In the genomic region with DNA sequence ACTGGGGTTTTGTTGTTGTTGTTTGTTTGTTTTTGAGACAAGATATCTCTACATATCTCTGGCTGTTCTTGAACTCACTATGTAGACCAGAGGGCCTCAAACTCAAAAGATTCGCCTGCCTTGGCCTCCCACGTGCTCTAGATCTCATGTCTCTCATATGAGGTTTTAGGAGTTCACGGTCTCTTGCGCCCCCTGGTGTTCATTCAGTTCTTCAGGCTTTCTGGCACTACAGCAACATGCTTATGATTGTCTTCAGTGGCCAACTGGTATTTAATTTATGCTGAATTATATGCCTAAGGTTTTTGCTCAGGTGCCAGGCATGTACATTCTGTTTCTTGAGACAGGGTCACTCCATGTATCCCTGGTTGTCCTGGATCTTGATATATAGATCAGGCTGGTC, we compare ENCODE assay signal across 8 mouse cellular contexts. TPM values are rescaled to one million over a fixed set of nuclear protein-coding genes. Genes with fewer than 3 reads are reported as not detected.
DNase-seq lines count a peak whose midpoint lies in the region; ATAC-seq and TF ChIP-seq lines count a peak whose summit lies in the region.
"Had no signal": no experiment of that assay in that cellular context is flagged by ENCODE, and none has a peak within 500 bp of the region (broad histone marks: within the 10 kb centered on the region; RNA-seq: fewer than 3 reads in every experiment).

No protein-coding gene starts in this region.

- TF ChIP-seq CTCF in spleen, adult 2 months (IDR thresholded peaks at IDR 0.05; ENCODE audit: extremely low read depth, insufficient read depth, insufficient read length, insufficient replicate concordance), result peak; percentile 80; the same call in 1 of the 2 replicates

- no peak for TF ChIP-seq POLR2A in spleen, adult 2 months (IDR thresholded peaks at IDR 0.05; ENCODE audit: low read depth, low read length)

- H3K36me3 ChIP-seq in midbrain, embryonic 13.5 days, result peaks cover 30% of the 10 kb centered on the region
- H3K36me3 ChIP-seq in spleen, adult 2 months (ENCODE audit: control insufficient read depth, insufficient read depth, low read length), result peaks cover 5% of the 10 kb centered on the region

- peak; percentile 29 for ATAC-seq in midbrain, embryonic 13.5 days

- H3K27me3 ChIP-seq in midbrain, embryonic 13.5 days, result no peaks in the 10 kb centered on the region
- no peaks in the 10 kb centered on the region for H3K27me3 ChIP-seq in spleen, adult 2 months (ENCODE audit: control insufficient read depth, insufficient read depth, low read length)
- H3K27me3 ChIP-seq: neural tube, embryonic 13.5 days had no signal

- DNase-seq in WW6 (ENCODE audit: low read depth, low spot score), result peak; percentile 38
- DNase-seq in cerebellum, adult 9-10 months, result peak; percentile 88
- peak; percentile 77 to 95 for DNase-seq in frontal cortex, adult 2 months (ENCODE audit: extremely low spot score in 1 of 2, low spot score in 1 of 2)
- DNase-seq in induced T-regulatory cell, adult 2 months (ENCODE audit: low read depth), result peak; percentile 93
- DNase-seq in left cerebral cortex, postnatal 10 days (ENCODE audit: extremely low spot score in 1 of 2, low spot score in 2 of 2), result peak; percentile 85
- peak; percentile 72 to 81 for DNase-seq in spleen, adult 2 months (ENCODE audit: low read depth in 1 of 2, low spot score in 2 of 2)

- 4% methylated on average over 4 of the region's 4 CpGs for WGBS in midbrain, embryonic 13.5 days
- WGBS in spleen, adult 2 months, result 2% methylated on average over 4 of the region's 4 CpGs

- intact Hi-C loops in left cerebral cortex, postnatal 10 days (cut with DNase I), result loop anchor here (1.0 to 5.0 kb wide), 2 partner anchors 35 to 162 kb away; no protein-coding TSS in a partner anchor

- H3K4me2 ChIP-seq in midbrain, embryonic 13.5 days (replicated peaks), result no peak overlapping the region
- H3K4me2 ChIP-seq: neural tube, embryonic 13.5 days had no signal

- H3K4me1 ChIP-seq in midbrain, embryonic 13.5 days (replicated peaks), result peaks cover 20% of the 10 kb centered on the region
- H3K4me1 ChIP-seq in spleen, adult 2 months (ENCODE audit: control insufficient read depth, insufficient read depth, insufficient read length), result no peaks in the 10 kb centered on the region

- H3K4me3 ChIP-seq in midbrain, embryonic 13.5 days (replicated peaks), result no peak overlapping the region
- no peak overlapping the region for H3K4me3 ChIP-seq in spleen, adult 2 months (ENCODE audit: extremely low read depth, insufficient read depth, insufficient read length)
- H3K4me3 ChIP-seq: neural tube, embryonic 13.5 days had no signal

- no peak overlapping the region for H3K27ac ChIP-seq in midbrain, embryonic 13.5 days
- H3K27ac ChIP-seq in spleen, adult 2 months (ENCODE audit: insufficient read depth, low read length), result no peak overlapping the region
- H3K27ac ChIP-seq: neural tube, embryonic 13.5 days had no signal

- H3K9me3 ChIP-seq in midbrain, embryonic 13.5 days, result no peaks in the 10 kb centered on the region
- H3K9me3 ChIP-seq: neural tube, embryonic 13.5 days had no signal

- no peak overlapping the region for H3K9ac ChIP-seq in midbrain, embryonic 13.5 days (replicated peaks)
- H3K9ac ChIP-seq: neural tube, embryonic 13.5 days had no signal

RNA-seq across cellular contexts. Expression of gene Zfp691, which starts 6.3 kb away (rescaled TPM):
- polyA plus RNA-seq in frontal cortex, adult 2 months (2012; rRNA removed), result 7.1 and 8.0 TPM in 2 replicates
- 1 to 10 TPM; 5.5 to 5.8 TPM for total RNA-seq in left cerebral cortex, postnatal 10 days (2021)
- polyA plus RNA-seq in midbrain, embryonic 13.5 days (2015; fragmentation: Nextera tagmentation; extraction: Ambion mirVana), result 9.9 and 10.3 TPM in 2 replicates
- 10.2 and 10.4 TPM in 2 replicates for polyA plus RNA-seq in spleen, adult 2 months (2012; rRNA removed)

RNA-seq across cellular contexts. Expression of gene Ermap, which starts 22.1 kb away (rescaled TPM):
- 0.76 and 0.80 TPM in 2 replicates for polyA plus RNA-seq in frontal cortex, adult 2 months (2012; rRNA removed)
- under 1 TPM; 0.45 to 0.51 TPM for total RNA-seq in left cerebral cortex, postnatal 10 days (2021)
- 1.5 and 1.7 TPM in 2 replicates for polyA plus RNA-seq in midbrain, embryonic 13.5 days (2015; fragmentation: Nextera tagmentation; extraction: Ambion mirVana)
- 52.3 and 53.8 TPM in 2 replicates for polyA plus RNA-seq in spleen, adult 2 months (2012; rRNA removed)

RNA-seq across cellular contexts. Expression of gene Svbp, which starts 27.4 kb away (rescaled TPM):
- 32.9 and 34.7 TPM in 2 replicates for polyA plus RNA-seq in frontal cortex, adult 2 months (2012; rRNA removed)
- 10 to 100 TPM; 27.9 to 29.7 TPM for total RNA-seq in left cerebral cortex, postnatal 10 days (2021)
- polyA plus RNA-seq in midbrain, embryonic 13.5 days (2015; fragmentation: Nextera tagmentation; extraction: Ambion mirVana), result 227 and 237 TPM in 2 replicates
- polyA plus RNA-seq in spleen, adult 2 months (2012; rRNA removed), result 23.0 and 24.8 TPM in 2 replicates

RNA-seq across cellular contexts. Expression of gene Tmem269, which starts 50.4 kb away (rescaled TPM):
- 1.1 and 1.2 TPM in 2 replicates for polyA plus RNA-seq in frontal cortex, adult 2 months (2012; rRNA removed)
- total RNA-seq in left cerebral cortex, postnatal 10 days (2021), result under 1 TPM; 0.28 to 0.30 TPM
- 0.34 and 0.36 TPM in 2 replicates for polyA plus RNA-seq in midbrain, embryonic 13.5 days (2015; fragmentation: Nextera tagmentation; extraction: Ambion mirVana)
- 0.06 and 0.07 TPM in 2 replicates for polyA plus RNA-seq in spleen, adult 2 months (2012; rRNA removed)
- polyA plus RNA-seq: neural tube, embryonic 13.5 days had no signal

RNA-seq across cellular contexts. Expression of gene Slc2a1, which starts 59.2 kb away (rescaled TPM):
- 98.9 and 106 TPM in 2 replicates for polyA plus RNA-seq in frontal cortex, adult 2 months (2012; rRNA removed)
- 10 to 100 TPM; 46.2 to 70.9 TPM for total RNA-seq in left cerebral cortex, postnatal 10 days (2021)
- polyA plus RNA-seq in midbrain, embryonic 13.5 days (2015; fragmentation: Nextera tagmentation; extraction: Ambion mirVana), result 88.6 and 104 TPM in 2 replicates
- 47.7 and 68.9 TPM in 2 replicates for polyA plus RNA-seq in spleen, adult 2 months (2012; rRNA removed)

Comparison
In these comparisons a context has a peak if more than half of its experiments do, and no peak if none do; other contexts are left out.
1. DNase-seq: peak in every context shown above with its lines; median percentile 93 in induced T-regulatory cell, adult 2 months; 88 in cerebellum, adult 9-10 months; 86 in frontal cortex, adult 2 months; 85 in left cerebral cortex, postnatal 10 days; 76 in spleen, adult 2 months; 38 in WW6.
2. RNA of gene Ermap, which starts 22.1 kb away (polyA plus RNA-seq): 52.3 to 53.8 TPM in spleen, adult 2 months; 1.5 to 1.7 TPM in midbrain, embryonic 13.5 days and 0.76 to 0.80 TPM in frontal cortex, adult 2 months; every median in the first group is over 10 times any median in the second.